Mouse (Mus musculus): Measurements from ENCODE around the gene Soga3. TPM values are rescaled to one million over a fixed set of nuclear protein-coding genes. Genes with fewer than 3 reads are reported as not detected.

Gene Soga3
- polyA plus RNA-seq (2012), result not detected in 2 replicates

DNA sequence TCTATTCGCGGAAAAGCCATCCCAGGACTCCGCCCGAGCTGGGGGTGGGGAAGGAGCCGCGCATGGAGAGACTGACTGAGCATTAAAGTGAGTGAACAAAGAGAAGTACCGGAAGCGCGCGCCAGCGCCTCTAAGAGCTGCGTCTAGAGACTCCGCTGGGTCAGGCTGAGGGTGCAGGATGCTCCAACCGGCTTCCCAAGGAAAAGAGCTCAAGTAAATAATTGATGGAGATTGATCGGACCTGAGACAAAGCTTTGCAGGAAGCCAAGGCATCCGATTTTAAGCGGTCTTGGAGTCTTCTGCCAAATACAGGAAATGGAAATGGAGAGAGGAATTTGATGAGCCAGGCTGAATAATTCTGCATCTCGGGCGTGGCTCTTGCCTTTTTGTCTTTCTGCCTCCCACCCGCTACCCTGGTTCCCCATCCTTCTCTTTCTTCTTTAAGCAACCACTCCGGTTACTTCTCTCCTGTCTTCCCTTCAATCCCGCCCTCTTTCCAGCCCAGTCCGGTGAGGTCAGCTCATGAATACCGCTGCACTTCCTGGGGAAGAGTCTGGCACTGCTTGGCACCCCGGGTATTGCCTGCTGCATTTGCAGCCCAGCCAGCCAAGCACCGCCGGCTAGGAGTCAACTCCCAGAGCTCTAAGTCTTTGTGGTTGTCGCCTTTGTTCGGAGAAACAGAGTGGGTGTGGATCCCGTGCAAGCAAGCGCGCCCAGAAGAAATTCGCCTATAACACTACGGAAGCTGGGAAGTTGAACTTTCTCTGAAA is at the start of gene Soga3:
Gene Soga3 (plus strand): TSS at position 274 of the 770 bp plus-strand sequence.

GRCm38 (mm10) chr10:29198642-29199041 is 55.0 kb downstream of the Soga3 start, which contains the start of gene Gm49353:
Gene Gm49353, plus strand, starts transcription at chr10:29198954.

DNA sequence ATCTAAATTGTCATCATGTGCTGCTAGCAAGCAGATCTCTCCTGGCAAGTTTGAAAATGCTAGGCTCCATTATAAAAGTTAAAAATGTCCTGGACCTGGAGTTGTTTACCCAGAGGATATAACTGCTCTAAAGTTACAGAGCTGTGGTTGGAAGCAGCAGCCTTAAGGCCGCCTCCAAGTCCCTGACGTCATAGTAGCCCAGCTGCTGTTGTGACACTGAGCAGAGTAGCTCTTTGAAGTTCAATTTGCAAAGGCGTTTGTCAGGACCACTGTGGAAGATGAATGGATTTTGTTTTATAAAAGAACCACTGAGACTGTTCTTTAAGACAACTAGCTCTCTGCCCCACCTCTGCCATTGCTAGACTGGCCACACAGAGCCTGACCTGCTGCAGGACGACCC is 67.8 kb downstream of the Soga3 start, which contains the start of gene 9330159F19Rik:
Gene 9330159F19Rik (plus strand): TSS at position 154 of the 400 bp plus-strand sequence.

Other genes with a start within 250 kb of the Soga3 start
- not detected in 2 replicates for gene 2310057J18Rik, start 157.5 kb upstream of the Soga3 start, polyA plus RNA-seq (2012)
- not detected in 2 replicates for gene Gm49353, start 55.1 kb downstream of the Soga3 start, polyA plus RNA-seq (2012)
- not detected in 2 replicates for gene 9330159F19Rik, start 67.8 kb downstream of the Soga3 start, polyA plus RNA-seq (2012)
- 1.3 and 1.8 TPM in 2 replicates for gene Echdc1, start 169.3 kb downstream of the Soga3 start, polyA plus RNA-seq (2012)
- 10.5 and 11.8 TPM in 2 replicates for gene Rnf146, start 218.6 kb downstream of the Soga3 start, polyA plus RNA-seq (2012)

All from megakaryocyte-erythroid progenitor cell, adult 5 weeks (primary cell).